Mouse (Mus musculus): ENCODE results near the gene Wdr48. TPM values are rescaled to one million over a fixed set of nuclear protein-coding genes. Genes with fewer than 3 reads are reported as not detected.

Gene Wdr48
- polyA plus RNA-seq, 1 experiment from 2014 or later: 45.6 TPM

- Histone ChIP-seq H3K27ac (ENCODE audit: low read depth, low read length) (peak within 1 kb of the TSS; percentile 54), H3K4me3 (ENCODE audit: low read depth, low read length) (peak within 1 kb of the TSS; percentile 81), H3K4me2 (peak within 1 kb of the TSS; percentile 75), H3K27me3 (replicated peaks; ENCODE audit: control insufficient read depth, insufficient read depth, low read length) (no peaks in the 10 kb centered on the region), H3K9me3 (ENCODE audit: control insufficient read depth, low read length) (no peaks in the 10 kb centered on the region), H3K36me3 (ENCODE audit: control insufficient read depth, insufficient read depth, low read length) (peaks cover 4% of the 10 kb centered on the region), H3K9ac (ENCODE audit: low read depth, low read length) (peak within 1 kb of the TSS; percentile 85), H3K4me1 (replicated peaks; ENCODE audit: control insufficient read depth, insufficient read depth, low read length) (peaks cover 3% of the 10 kb centered on the region; the same call in 1 of the 2 replicates)
- WGBS: 2% methylated on average over 40 of the region's 40 CpGs
- ATAC-seq (replicated peaks; ENCODE audit: low FRiP score) (peak; percentile 94), DNase-seq (ENCODE audit: low spot score) (peak; percentile 92)
These were observed 42.5 kb downstream of the Wdr48 start, which contains the start of the genes Gorasp1 and Ttc21a for GRCm38 (mm10) chr9:119937005-119937773. Gene Gorasp1 (minus strand): TSS chr9:119937565. Gene Ttc21a (plus strand): TSS chr9:119937606.

- 58% methylated on average over 4 of the region's 4 CpGs for WGBS
- H3K4me2 ChIP-seq: no peak overlapping the region
These were observed 43.8 kb downstream of the Wdr48 start for GRCm38 (mm10) chr9:119938496-119938895.

GRCm38 (mm10) chr9:119939646-119940045, 45.0 kb downstream of the Wdr48 start:
- no peak for ATAC-seq (replicated peaks; ENCODE audit: low FRiP score)
- Histone ChIP-seq H3K9ac (ENCODE audit: low read depth, low read length) (no peak overlapping the region), H3K27ac (ENCODE audit: low read depth, low read length) (no peak overlapping the region), H3K27me3 (replicated peaks; ENCODE audit: control insufficient read depth, insufficient read depth, low read length) (no peaks in the 10 kb centered on the region), H3K4me1 (replicated peaks; ENCODE audit: control insufficient read depth, insufficient read depth, low read length) (0 out of 2 replicates have a peak, but pooled peaks cover 3% of the 10 kb centered on the region), H3K4me3 (ENCODE audit: low read depth, low read length) (no peak overlapping the region), H3K4me2 (no peak overlapping the region), H3K36me3 (ENCODE audit: control insufficient read depth, insufficient read depth, low read length) (no peaks in the 10 kb centered on the region), H3K9me3 (ENCODE audit: control insufficient read depth, low read length) (no peaks in the 10 kb centered on the region)
- DNase-seq (ENCODE audit: low spot score): no peak
- WGBS: 81% methylated on average over 10 of the region's 10 CpGs

More at GRCm38 (mm10) chr9:119938496-119938895, 43.8 kb downstream of the Wdr48 start:
- Histone ChIP-seq H3K36me3 (ENCODE audit: control insufficient read depth, insufficient read depth, low read length) (no peaks in the 10 kb centered on the region), H3K27ac (ENCODE audit: low read depth, low read length) (no peak overlapping the region), H3K27me3 (replicated peaks; ENCODE audit: control insufficient read depth, insufficient read depth, low read length) (no peaks in the 10 kb centered on the region), H3K4me1 (replicated peaks; ENCODE audit: control insufficient read depth, insufficient read depth, low read length) (0 out of 2 replicates have a peak, but pooled peaks cover 3% of the 10 kb centered on the region), H3K4me3 (ENCODE audit: low read depth, low read length) (no peak overlapping the region), H3K9ac (ENCODE audit: low read depth, low read length) (no peak overlapping the region), H3K9me3 (ENCODE audit: control insufficient read depth, low read length) (no peaks in the 10 kb centered on the region)
- DNase-seq (ENCODE audit: low spot score) (no peak), ATAC-seq (replicated peaks; ENCODE audit: low FRiP score) (no peak)

GRCm38 (mm10) chr9:119941407-119941806, 46.7 kb downstream of the Wdr48 start:
- Histone ChIP-seq H3K4me1 (replicated peaks; ENCODE audit: control insufficient read depth, insufficient read depth, low read length) (no peaks in the 10 kb centered on the region), H3K36me3 (ENCODE audit: control insufficient read depth, insufficient read depth, low read length) (no peaks in the 10 kb centered on the region), H3K9me3 (ENCODE audit: control insufficient read depth, low read length) (no peaks in the 10 kb centered on the region), H3K9ac (ENCODE audit: low read depth, low read length) (no peak overlapping the region), H3K27ac (ENCODE audit: low read depth, low read length) (no peak overlapping the region), H3K4me3 (ENCODE audit: low read depth, low read length) (no peak overlapping the region), H3K27me3 (replicated peaks; ENCODE audit: control insufficient read depth, insufficient read depth, low read length) (no peaks in the 10 kb centered on the region), H3K4me2 (no peak overlapping the region)
- WGBS: 85% methylated on average over 5 of the region's 5 CpGs
- DNase-seq (ENCODE audit: low spot score) (no peak), ATAC-seq (replicated peaks; ENCODE audit: low FRiP score) (no peak)

- no peak overlapping the region for H3K27ac ChIP-seq (ENCODE audit: low read depth, low read length)
- no peak overlapping the region for H3K4me3 ChIP-seq (ENCODE audit: low read depth, low read length)
- H3K36me3 ChIP-seq (ENCODE audit: control insufficient read depth, insufficient read depth, low read length): no peaks in the 10 kb centered on the region
- no peak overlapping the region for H3K4me2 ChIP-seq
- ATAC-seq (replicated peaks; ENCODE audit: low FRiP score) (no peak), DNase-seq (ENCODE audit: low spot score) (no peak)
- no peaks in the 10 kb centered on the region for H3K4me1 ChIP-seq (replicated peaks; ENCODE audit: control insufficient read depth, insufficient read depth, low read length)
- H3K9me3 ChIP-seq (ENCODE audit: control insufficient read depth, low read length): no peaks in the 10 kb centered on the region
- WGBS: 86% methylated on average over 14 of the region's 14 CpGs
- no peak overlapping the region for H3K9ac ChIP-seq (ENCODE audit: low read depth, low read length)
- no peaks in the 10 kb centered on the region for H3K27me3 ChIP-seq (replicated peaks; ENCODE audit: control insufficient read depth, insufficient read depth, low read length)
These were observed 47.2 kb downstream of the Wdr48 start for GRCm38 (mm10) chr9:119941861-119942260.

- ATAC-seq (replicated peaks; ENCODE audit: low FRiP score) (no peak), DNase-seq (ENCODE audit: low spot score) (no peak)
- no peaks in the 10 kb centered on the region for H3K27me3 ChIP-seq (replicated peaks; ENCODE audit: control insufficient read depth, insufficient read depth, low read length)
- H3K27ac ChIP-seq (ENCODE audit: low read depth, low read length): no peak overlapping the region
- H3K36me3 ChIP-seq (ENCODE audit: control insufficient read depth, insufficient read depth, low read length): no peaks in the 10 kb centered on the region
- H3K4me1 ChIP-seq (replicated peaks; ENCODE audit: control insufficient read depth, insufficient read depth, low read length): no peaks in the 10 kb centered on the region
- WGBS: 59% methylated on average over 1 of the region's 1 CpGs
- no peak overlapping the region for H3K4me3 ChIP-seq (ENCODE audit: low read depth, low read length)
- H3K4me2 ChIP-seq: no peak overlapping the region
- H3K9me3 ChIP-seq (ENCODE audit: control insufficient read depth, low read length): no peaks in the 10 kb centered on the region
- no peak overlapping the region for H3K9ac ChIP-seq (ENCODE audit: low read depth, low read length)
These were observed 48.6 kb downstream of the Wdr48 start for GRCm38 (mm10) chr9:119943326-119943725.

GRCm38 (mm10) chr9:119945173-119945900, 50.7 kb downstream of the Wdr48 start:
- H3K27me3 ChIP-seq (replicated peaks; ENCODE audit: control insufficient read depth, insufficient read depth, low read length): no peaks in the 10 kb centered on the region
- H3K4me2 ChIP-seq: no peak overlapping the region
- ATAC-seq (replicated peaks; ENCODE audit: low FRiP score) (no peak), DNase-seq (ENCODE audit: low spot score) (no peak)
- H3K4me3 ChIP-seq (ENCODE audit: low read depth, low read length): no peak overlapping the region
- no peaks in the 10 kb centered on the region for H3K36me3 ChIP-seq (ENCODE audit: control insufficient read depth, insufficient read depth, low read length)
- H3K9me3 ChIP-seq (ENCODE audit: control insufficient read depth, low read length): no peaks in the 10 kb centered on the region
- 70% methylated on average over 12 of the region's 12 CpGs for WGBS
- H3K9ac ChIP-seq (ENCODE audit: low read depth, low read length): no peak overlapping the region
- H3K27ac ChIP-seq (ENCODE audit: low read depth, low read length): no peak overlapping the region
- H3K4me1 ChIP-seq (replicated peaks; ENCODE audit: control insufficient read depth, insufficient read depth, low read length): no peaks in the 10 kb centered on the region

- H3K9ac ChIP-seq (ENCODE audit: low read depth, low read length): no peak overlapping the region
- no peak overlapping the region for H3K4me3 ChIP-seq (ENCODE audit: low read depth, low read length)
- 32% methylated on average over 3 of the region's 3 CpGs for WGBS
- H3K4me2 ChIP-seq: no peak overlapping the region
- H3K36me3 ChIP-seq (ENCODE audit: control insufficient read depth, insufficient read depth, low read length): no peaks in the 10 kb centered on the region
- H3K27ac ChIP-seq (ENCODE audit: low read depth, low read length): no peak overlapping the region
- H3K4me1 ChIP-seq (replicated peaks; ENCODE audit: control insufficient read depth, insufficient read depth, low read length): no peaks in the 10 kb centered on the region
- H3K27me3 ChIP-seq (replicated peaks; ENCODE audit: control insufficient read depth, insufficient read depth, low read length): no peaks in the 10 kb centered on the region
- DNase-seq (ENCODE audit: low spot score) (no peak), ATAC-seq (replicated peaks; ENCODE audit: low FRiP score) (no peak)
- H3K9me3 ChIP-seq (ENCODE audit: control insufficient read depth, low read length): no peaks in the 10 kb centered on the region
These were observed 54.1 kb downstream of the Wdr48 start for GRCm38 (mm10) chr9:119948804-119949203.
